Mouse (Mus musculus) large intestine, adult 2 months (tissue): ENCODE measurements at regions not wholly inside any gene's neighbourhood (a gene's known extent, or its start where the extent isn't known, plus 50 kb on each side); places are given as distances from the start of the nearest gene placed in this dataset.

Experiments used
- DNase-seq: peaks from one replicate; pipeline ENCODE4 v3.0.0-alpha.2; 2012; ENCODE audit warnings: low read depth, low spot score
- WGBS: fragments of 180-500 bp; shearing (Covaris S2); methylation state at CpG from one replicate; pipeline ENCODE4 v1.1.7; 2018; 5-methylcytosine and 5-hydroxymethylcytosine counted together

- 92% methylated on average over 7 of the region's 7 CpGs for WGBS
- DNase-seq = no peak
Measured at GRCm38 (mm10) chr10:87718491-87718890, 139.6 kb upstream of the Igf1 start.

DNA sequence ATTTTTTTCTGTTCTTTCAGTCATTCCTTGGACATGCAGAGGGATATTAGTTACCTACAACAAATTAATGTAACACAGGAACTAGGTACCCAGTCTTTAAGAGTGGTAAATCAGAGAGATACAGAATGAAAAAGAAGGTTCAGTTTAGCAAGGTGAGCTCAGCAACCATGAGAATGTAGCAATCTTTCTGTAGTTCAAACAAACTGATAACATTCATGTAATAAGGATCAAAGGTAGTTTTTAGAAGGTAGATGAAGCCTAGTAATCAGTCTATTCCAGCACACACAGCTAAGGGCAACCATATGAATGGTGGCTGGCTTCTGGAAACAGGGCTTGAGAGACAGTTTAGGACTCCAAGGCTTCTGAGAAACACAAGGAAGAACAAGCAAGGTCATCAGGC lies 138.1 kb upstream of the Igf1 start:
- DNase-seq = no peak

DNA sequence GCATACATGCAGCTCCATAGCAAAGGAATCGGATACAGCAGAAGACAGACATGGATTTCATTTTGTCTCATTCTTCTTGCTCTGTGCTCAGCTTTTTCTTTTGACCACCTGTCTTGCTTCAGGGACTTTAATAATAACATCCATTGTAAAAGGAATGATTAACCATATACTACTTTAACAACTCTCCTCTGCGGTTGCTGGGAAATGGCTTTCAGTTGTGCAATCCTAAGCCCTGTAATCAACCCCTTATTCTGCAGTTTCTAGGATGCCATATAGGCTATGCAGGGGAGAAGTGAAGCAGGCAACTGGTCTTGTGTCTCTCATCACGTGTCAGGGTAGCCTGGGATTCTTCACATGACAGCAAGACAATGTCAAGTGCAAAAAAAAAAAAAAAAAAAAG lies 135.8 kb upstream of the Igf1 start:
- WGBS = 59% methylated on average over 3 of the region's 3 CpGs
- no peak for DNase-seq

DNA sequence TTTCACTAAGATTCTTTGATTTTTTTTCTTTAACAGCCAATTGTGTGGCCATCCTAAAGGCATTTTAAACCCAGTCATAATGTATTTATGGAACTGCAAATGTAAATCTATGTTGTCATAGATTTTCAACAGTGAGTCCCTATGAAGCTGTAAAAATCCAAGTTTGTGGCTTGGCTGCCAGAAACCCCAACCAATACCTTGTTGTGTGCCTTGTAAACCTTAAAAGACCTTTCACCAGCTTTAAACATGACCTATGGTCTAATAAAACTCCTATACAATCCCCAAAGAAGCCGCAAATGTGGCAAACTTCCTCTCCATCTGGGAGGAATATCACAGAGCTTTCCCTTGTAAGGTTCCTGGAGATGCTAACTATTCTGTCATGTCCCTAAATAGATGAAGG lies 125.4 kb upstream of the Igf1 start:
- peak; percentile 10 for DNase-seq
- 32% methylated on average over 1 of the region's 1 CpGs for WGBS

DNA sequence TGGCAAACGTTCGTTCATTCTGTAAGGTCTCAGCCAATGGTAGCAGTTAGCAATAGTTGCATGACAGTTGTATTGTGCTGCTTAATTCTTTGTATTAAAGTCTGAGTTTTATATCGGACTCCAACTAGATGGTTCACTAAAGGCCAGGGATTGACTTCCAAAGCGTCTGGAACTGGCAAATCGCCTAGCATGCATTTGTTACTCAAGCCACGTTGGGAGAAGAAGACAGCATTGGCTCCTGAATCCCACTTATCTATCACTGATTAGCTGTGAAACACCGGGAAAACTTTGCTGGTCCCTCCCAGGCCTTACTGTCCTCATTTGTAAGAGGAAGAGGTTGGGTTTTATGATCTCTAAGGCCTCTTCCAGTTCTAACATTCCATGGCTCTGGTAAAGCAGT lies 124.8 kb upstream of the Igf1 start:
- WGBS = 62% methylated on average over 7 of the region's 7 CpGs
- no peak for DNase-seq

- 71% methylated on average over 8 of the region's 8 CpGs for WGBS
- DNase-seq = no peak
Measured at GRCm38 (mm10) chr10:87740323-87740722, 117.7 kb upstream of the Igf1 start.

DNA sequence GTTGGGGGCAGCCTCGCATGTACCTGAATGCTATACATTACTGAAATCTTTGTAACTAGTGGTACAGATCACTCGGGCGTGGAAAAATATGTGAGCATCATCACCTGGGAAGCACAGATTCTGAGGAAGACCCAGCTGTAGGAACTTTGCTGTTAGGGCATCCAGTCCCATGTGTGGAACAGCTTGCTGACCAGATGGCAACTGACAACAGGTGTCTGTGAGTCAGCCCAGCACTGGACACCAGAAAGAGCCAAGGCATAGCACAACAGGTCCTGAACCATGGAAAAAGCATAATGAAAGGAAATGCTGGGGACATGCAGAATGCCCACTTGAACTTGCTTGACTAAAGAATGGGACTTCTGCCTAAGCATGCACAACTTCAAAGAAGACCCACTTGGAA lies 115.3 kb upstream of the Igf1 start:
- 94% methylated on average over 3 of the region's 3 CpGs for WGBS

GRCm38 (mm10) chr10:87747846-87748552 lies 110.1 kb upstream of the Igf1 start:
- WGBS = 83% methylated on average over 2 of the region's 2 CpGs
- no peak for DNase-seq

More for the DNA sequence above, 115.3 kb upstream of the Igf1 start:
- no peak for DNase-seq

DNA sequence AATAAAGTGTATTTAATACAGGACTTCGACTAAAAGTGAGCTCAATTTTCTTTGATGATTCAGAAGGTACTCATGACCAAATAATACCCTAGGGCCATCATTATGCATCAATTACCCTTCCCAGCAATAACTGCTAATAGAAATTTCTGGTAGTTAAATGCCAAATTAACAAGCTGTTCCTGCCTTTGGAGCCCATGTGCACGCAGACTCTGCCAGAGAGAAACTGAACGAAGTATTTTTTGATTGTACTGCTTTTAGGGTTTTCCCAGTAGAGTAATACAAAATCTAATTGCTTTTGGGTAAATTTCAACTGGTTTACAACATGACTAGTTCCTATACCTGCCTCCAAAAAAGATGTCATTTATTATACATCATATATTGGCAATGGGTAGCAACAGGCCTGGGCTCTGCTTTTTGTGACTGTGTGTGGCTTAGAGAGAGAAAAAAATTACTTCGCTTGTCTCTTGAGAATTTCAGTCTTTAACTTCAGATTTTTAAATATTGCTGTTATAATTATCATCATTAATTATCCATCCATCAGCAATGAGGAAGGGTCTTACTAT lies 109.4 kb upstream of the Igf1 start:
- DNase-seq = no peak
- 89% methylated on average over 4 of the region's 4 CpGs for WGBS

DNA sequence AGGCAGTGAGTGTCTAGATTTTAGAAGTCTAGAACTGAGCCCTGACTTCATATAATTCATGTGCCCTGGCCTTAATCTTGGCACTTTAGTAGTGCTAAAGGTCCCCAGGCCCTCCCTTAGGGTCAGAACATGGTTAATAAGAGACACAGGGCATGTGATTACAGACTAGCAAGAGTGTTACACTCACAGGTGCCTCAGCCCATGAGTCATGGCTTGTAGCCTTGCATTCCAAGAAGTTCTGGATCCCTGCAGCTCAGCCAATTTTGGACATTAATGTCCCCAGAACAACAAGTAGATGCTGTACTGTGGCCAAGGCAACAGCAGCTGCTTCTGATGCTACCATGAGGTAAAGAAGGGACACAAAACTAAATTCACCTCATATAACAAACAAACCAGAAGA lies 107.7 kb upstream of the Igf1 start:
- no peak for DNase-seq

DNA sequence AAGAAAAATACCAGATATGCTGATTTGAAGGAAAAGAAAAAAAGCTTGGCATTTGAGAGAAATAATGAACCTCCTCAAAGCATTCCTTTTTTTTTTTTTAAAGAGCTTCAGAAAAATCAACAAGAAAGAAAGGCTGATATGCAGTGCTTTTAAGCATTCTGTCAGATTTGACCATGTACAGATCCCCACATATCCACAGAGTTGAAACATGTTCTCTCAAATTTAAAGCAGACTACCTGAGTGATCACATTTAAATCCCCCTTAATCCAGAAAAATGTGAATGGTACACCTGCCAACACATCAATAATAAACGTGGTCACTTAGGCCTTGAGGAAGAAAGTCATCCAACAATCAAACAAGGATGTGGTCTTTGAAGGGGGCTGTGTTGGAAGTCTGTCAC lies 107.1 kb upstream of the Igf1 start:
- no peak for DNase-seq
- WGBS = 40% methylated on average over 1 of the region's 1 CpGs

DNA sequence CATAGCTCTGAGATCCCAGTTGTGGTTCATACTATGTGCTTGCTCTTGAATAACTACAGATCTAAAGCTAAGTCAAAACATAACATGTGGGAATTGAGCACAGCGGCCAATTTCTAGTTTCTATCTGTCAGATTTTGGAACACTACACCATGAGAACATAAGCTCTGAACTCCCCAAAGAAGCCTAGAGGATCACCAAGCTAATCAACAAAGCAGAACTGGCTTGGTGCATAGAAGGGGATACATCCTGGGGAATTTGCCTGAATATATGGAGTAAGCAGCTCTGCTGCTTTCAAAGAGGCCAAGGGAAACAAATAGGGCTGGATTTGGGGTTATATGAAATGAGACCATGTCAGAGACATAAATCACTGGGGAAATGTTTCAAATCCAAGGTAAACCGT lies 105.9 kb upstream of the Igf1 start:
- 68% methylated on average over 2 of the region's 2 CpGs for WGBS
- DNase-seq = no peak

DNA sequence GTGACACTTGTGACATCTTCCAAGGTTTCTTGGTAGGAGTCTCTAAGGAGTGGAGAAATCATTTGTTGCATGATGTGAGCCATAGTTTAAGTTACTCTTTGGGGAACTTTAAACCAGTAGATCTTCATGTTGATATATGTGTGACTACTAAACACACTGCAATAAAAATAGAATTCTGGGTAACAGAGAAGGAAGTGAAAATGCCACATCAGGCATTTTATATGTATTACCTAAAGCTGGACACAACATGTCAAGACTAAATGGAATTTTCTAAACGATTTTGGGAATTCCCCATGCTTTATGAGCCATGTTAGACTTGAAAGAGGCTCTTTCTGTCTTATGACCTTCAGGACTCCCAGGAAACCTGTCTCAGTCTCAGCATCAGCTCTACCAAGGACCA lies 104.6 kb upstream of the Igf1 start:
- DNase-seq = no peak
- WGBS = 16% methylated on average over 1 of the region's 1 CpGs

DNA sequence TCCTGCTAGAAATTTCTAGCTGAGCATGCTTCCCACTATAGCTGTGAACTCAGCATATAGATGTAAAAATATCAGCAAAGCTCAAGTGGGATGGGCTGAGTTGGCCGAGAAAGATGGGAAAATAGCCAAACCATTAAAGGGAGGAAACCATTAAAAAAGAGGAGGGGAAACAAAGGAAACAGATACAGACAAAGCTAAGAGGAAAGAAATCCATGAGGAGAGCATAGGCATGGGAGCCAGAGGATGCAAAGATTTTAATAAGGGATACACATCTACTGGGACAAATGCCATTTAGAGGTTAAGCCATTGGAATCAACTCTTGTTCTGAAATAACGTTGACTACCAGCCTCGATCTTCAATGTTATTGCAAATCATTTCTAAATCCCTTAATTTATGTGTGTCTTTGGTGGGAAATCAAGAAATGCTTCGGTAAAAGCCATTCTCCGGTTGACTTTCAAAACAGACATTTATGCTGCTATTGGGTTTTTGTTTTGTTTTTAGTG lies 96.5 kb upstream of the Igf1 start:
- 70% methylated on average over 5 of the region's 5 CpGs for WGBS
- no peak for DNase-seq

GRCm38 (mm10) chr10:87787521-87787920 lies 70.5 kb upstream of the Igf1 start:
- WGBS = 38% methylated on average over 4 of the region's 4 CpGs
- no peak for DNase-seq

- no peak for DNase-seq
Measured at GRCm38 (mm10) chr10:87792346-87792745, 65.7 kb upstream of the Igf1 start.

GRCm38 (mm10) chr10:87803936-87804791 lies 53.9 kb upstream of the Igf1 start:
- 68% methylated on average over 5 of the region's 5 CpGs for WGBS
- no peak for DNase-seq

- DNase-seq = no peak
- 95% methylated on average over 1 of the region's 1 CpGs for WGBS
Measured at GRCm38 (mm10) chr10:87804792-87805082, 53.3 kb upstream of the Igf1 start.
